Mouse (Mus musculus): ENCODE data around the gene Acap1.

- TF ChIP-seq CTCF (IDR thresholded peaks at IDR 0.05; ENCODE audit: extremely low read depth, insufficient read depth, low read length) (no peak), POLR2A (IDR thresholded peaks at IDR 0.05; ENCODE audit: extremely low read depth, insufficient read depth, low read length) (no peak)
These were observed 23.5 kb downstream of the Acap1 start for GRCm38 (mm10) chr11:69871822-69872221.

All from cortical plate, adult 2 months (tissue).